Mouse (Mus musculus): ENCODE results near the gene Ckap2l. TPM values are rescaled to one million over a fixed set of nuclear protein-coding genes. Genes with fewer than 3 reads are reported as not detected.

Ckap2l gene
- under 1 TPM; 0.23 to 0.30 TPM for total RNA-seq (2021)
- long read RNA-seq = 0 reads

GRCm38 (mm10) chr2:129296671-129297588 is at the start of gene Ckap2l:
TSS of gene Ckap2l (minus strand) at chr2:129297212.
- DNase-seq (ENCODE audit: low spot score in 2 of 2) = peak; percentile 98

GRCm38 (mm10) chr2:129338138-129338621 is 41.2 kb upstream of the Ckap2l start:
- DNase-seq (ENCODE audit: low spot score in 2 of 2) = no peak

GRCm38 (mm10) chr2:129333471-129333870 is 36.5 kb upstream of the Ckap2l start:
- DNase-seq (ENCODE audit: low spot score in 2 of 2) = no peak

GRCm38 (mm10) chr2:129330540-129330939 is 33.5 kb upstream of the Ckap2l start:
- DNase-seq (ENCODE audit: low spot score in 2 of 2) = no peak

- DNase-seq (ENCODE audit: low spot score in 2 of 2) = no peak
Measured at GRCm38 (mm10) chr2:129330024-129330423, 33.0 kb upstream of the Ckap2l start.

- DNase-seq (ENCODE audit: low spot score in 2 of 2) = no peak
Measured at GRCm38 (mm10) chr2:129328238-129328637, 31.2 kb upstream of the Ckap2l start.

- DNase-seq (ENCODE audit: low spot score in 2 of 2) = no peak
Measured at GRCm38 (mm10) chr2:129324216-129324615, 27.2 kb upstream of the Ckap2l start.

GRCm38 (mm10) chr2:129322117-129322635 is 25.2 kb upstream of the Ckap2l start:
- no peak for DNase-seq (ENCODE audit: low spot score in 2 of 2)

DNA sequence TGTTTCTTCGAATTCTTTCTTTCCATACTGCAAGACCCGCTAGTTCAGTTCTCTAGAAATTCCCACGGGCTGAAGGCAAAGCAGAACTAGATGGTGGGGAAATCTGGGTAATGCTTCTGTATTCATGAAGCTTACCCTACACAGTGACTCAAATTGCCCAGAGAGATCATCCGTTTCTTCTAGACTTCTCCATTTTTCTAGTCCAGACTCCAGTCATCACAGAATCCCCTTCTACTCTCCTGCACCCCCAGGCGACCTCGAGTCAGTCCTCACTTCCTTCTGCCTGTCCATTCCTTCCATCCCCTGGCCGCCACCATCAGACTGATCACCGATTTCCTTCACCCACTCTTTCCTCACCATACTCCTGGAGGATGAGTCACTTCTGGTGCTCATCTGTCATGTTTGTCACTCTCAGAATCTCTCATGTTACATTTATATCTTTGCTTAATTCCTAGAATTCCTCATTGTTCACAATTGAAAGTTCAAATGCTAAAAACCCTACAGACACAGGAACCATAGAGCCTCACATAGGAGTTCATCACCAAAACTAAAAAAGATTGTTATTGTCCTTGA is 23.1 kb upstream of the Ckap2l start:
- DNase-seq (ENCODE audit: low spot score in 2 of 2) = peak; percentile 5 to 23

DNA sequence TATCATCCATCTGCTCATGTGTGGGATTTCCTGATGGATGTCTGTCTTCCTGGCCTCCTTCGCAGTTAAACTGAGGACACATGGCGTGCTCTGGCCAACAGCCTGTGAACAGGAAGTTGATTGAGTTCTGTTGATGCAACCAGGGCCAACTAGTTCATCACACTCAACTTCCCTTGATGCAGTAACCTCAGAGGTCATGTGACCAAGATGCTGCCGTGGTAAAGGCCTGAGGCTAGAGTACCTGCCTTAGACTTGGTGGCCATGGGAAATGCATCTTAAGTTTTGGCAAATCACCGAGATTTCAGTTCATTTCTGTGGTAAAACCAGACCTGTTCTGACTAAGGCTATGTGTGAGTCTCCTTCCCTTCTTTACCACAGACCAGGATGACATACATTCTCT is 18.8 kb upstream of the Ckap2l start:
- DNase-seq (ENCODE audit: low spot score in 2 of 2) = no peak

DNA sequence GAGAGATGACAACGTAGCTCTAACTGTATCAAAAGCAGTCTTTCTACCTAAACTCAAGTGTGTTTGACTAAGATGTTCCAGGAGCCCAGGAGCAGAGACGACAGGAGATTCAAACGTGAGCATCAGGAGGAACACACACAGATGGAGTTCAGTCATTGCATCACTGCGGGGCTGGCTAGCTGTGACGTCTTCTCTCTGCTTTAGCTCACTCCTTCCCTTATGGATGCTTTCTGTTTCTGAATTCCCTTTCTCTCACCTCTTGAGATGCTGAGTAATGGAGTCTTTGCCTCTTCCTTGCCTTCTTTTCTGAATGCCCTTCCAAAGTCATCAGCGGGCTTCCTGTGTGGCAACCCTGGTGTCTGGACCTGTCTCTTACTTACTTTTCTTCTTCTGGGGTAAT is 17.9 kb upstream of the Ckap2l start:
- DNase-seq (ENCODE audit: low spot score in 2 of 2) = no peak

DNA sequence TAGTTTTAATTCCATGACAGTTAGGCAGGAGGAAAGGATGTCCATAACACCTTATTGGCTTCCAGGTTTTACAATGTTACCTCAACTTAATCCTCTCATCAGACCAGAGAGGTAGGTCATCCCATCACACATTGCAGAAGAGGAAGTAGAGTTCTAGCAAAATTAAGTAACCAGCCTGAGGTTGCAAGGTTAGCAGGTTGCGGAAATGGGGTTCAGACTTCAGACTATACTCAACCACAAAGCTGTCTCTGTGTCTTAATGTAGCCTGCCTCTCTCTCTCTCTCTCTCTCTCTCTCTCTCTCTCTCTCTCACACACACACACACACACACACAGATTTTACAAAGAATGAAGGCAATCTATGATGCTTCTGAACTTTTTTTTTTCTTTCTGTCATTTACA is 16.9 kb upstream of the Ckap2l start:
- no peak for DNase-seq (ENCODE audit: low spot score in 2 of 2)

- DNase-seq (ENCODE audit: low spot score in 2 of 2) = no peak
Measured at GRCm38 (mm10) chr2:129309836-129310235, 12.8 kb upstream of the Ckap2l start, which contains the start of gene Il1a. TSS of gene Il1a (minus strand) at chr2:129309972.

GRCm38 (mm10) chr2:129306020-129306419 is 9.0 kb upstream of the Ckap2l start:
- no peak for DNase-seq (ENCODE audit: low spot score in 2 of 2)

DNA sequence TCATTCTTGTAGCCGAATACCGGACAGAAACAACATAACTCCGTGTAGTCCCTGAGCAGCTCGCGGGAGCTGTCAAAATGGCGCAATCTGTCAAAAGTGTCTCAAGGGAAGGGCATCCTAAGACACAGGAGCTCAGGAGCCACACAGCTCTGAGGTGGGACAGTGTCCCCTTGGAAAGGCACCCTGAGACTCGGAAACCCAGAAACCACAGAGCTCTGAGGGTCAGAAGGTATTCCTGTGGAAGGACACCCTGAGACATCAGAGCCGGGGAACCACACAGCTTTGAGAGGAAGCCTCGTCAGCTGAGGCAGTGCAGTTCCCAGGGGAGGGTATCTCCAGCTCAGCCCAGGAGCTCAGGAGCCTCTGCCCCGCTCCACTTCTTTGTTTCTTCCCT is 574 bp upstream of the Ckap2l start:
- peak in 1 of 2 experiments; percentile 11 for DNase-seq (ENCODE audit: low spot score in 2 of 2)

DNA sequence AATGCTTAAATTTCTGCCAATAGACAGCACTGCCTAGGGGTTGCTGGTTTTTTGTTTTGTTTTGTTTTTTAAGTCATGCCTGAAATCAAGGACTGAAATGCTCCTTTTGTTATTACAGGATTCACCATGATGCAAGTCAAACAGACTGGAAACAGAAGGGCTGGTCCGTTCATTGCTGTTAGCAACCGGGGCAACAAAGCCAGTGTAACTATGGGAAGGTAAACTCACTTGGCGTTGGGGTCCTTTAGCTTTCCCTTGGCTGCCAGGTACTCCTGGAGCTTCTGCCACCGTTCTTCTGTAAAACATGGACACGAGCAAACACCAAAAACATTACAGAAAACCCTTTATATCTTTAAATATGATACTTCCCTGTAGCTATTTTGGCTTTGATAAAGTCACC is 926 bp downstream of the Ckap2l start:
- DNase-seq (ENCODE audit: low spot score in 2 of 2) = no peak

GRCm38 (mm10) chr2:129295075-129295474 is 1.9 kb downstream of the Ckap2l start:
- no peak for DNase-seq (ENCODE audit: low spot score in 2 of 2)

DNA sequence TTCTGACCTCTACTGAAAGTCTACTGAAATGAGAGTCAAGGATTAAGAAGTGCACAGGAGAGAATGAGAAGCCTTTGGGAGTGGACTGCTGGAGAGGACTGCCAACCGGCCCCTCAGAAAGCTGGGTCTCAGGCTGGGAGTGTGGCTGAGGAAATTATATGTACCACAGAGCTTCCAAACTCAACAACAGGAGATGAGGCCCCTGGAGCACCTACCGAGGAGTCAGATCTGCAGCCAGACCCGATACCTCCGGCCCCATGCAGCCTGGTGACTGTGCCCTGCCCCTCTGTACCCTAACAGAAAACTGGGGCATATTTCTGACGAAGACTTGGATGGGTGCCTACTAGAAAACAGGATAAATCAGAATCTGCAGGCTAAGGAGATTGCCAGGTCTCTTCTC is 23.2 kb downstream of the Ckap2l start:
- DNase-seq (ENCODE audit: low spot score in 2 of 2) = no peak

GRCm38 (mm10) chr2:129270621-129271020 is 26.4 kb downstream of the Ckap2l start:
- no peak for DNase-seq (ENCODE audit: low spot score in 2 of 2)

DNA sequence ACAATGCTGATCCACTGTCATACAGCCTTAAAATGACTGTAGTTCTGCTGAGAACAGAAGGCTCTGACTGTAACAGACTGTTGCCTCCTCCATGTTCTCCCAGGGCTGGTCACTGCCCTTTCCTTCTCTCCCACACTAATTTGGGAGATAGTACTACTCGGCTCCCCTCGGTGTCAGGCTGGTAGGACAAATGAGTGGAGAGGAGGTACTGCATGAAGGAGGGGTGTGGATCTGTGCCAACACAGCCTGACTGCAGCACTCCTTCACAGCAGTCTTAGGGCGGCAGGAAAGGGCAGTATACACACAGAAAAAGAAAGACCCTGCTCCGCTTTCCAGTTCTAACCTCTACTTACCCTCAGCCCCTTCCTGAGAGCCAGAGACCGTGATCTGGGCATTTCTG is 27.0 kb downstream of the Ckap2l start:
- no peak for DNase-seq (ENCODE audit: low spot score in 2 of 2)

- no peak for DNase-seq (ENCODE audit: low spot score in 2 of 2)
Measured at GRCm38 (mm10) chr2:129269161-129269643, 27.8 kb downstream of the Ckap2l start.

DNA sequence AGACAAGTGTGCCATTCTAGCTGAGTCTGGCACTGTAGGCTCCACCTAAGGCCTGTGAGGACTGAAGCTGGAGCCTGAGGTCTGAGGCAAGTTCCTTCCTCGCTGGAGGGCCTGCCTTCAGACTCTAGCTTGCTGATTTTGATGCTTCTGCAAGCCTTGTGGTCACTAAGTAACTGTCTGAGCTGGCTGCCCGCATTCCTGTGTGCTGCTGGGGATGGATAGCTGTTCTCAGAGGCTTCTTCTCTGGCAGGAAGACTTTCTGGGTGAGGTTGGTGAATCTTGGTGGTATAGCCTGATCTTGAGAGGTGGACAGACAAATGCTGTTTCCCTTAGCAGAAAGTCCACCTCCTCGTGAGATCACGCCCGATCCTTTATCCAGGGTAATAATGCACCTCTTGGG is 29.3 kb downstream of the Ckap2l start:
- DNase-seq (ENCODE audit: low spot score in 2 of 2) = no peak

Measured in layer of hippocampus, adult 18-20 months (tissue).